Mouse (Mus musculus) CD4-positive, CD25-positive, alpha-beta regulatory T cell, adult 2 months (primary cell): Measurements from ENCODE around the gene Gm45902.

ENCODE experiments used
- DNase-seq: peaks from one replicate; pipeline ENCODE4 v3.0.0-alpha.2; 2012; ENCODE audit warnings: low read depth, low spot score

The Gm45902 gene

GRCm38 (mm10) chr2:3512552-3513454, at the start of gene Gm45902, which contains the start of the genes Hspa14 and Cdnf:
TSS of gene Gm45902 (minus strand) at chr2:3512790.
TSS of gene Hspa14 (minus strand) at chr2:3512814.
TSS of gene Cdnf (plus strand) at chr2:3513030.
- peak; percentile 98 for DNase-seq

- DNase-seq, result peak; percentile 86
Observed at GRCm38 (mm10) chr2:3546588-3546987, 34.0 kb upstream of the Gm45902 start.

GRCm38 (mm10) chr2:3546055-3546454, 33.5 kb upstream of the Gm45902 start:
- DNase-seq, result no peak

- no peak for DNase-seq
Observed at GRCm38 (mm10) chr2:3541307-3542079, 28.9 kb upstream of the Gm45902 start.

- no peak for DNase-seq
Observed at GRCm38 (mm10) chr2:3526288-3526687, 13.7 kb upstream of the Gm45902 start.

- no peak for DNase-seq
Observed at GRCm38 (mm10) chr2:3522558-3522957, 10.0 kb upstream of the Gm45902 start.

- peak; percentile 62 for DNase-seq
Observed at GRCm38 (mm10) chr2:3512076-3512475, 514 bp downstream of the Gm45902 start.

GRCm38 (mm10) chr2:3500886-3501285, 11.7 kb downstream of the Gm45902 start:
- DNase-seq, result no peak

GRCm38 (mm10) chr2:3499543-3499942, 13.0 kb downstream of the Gm45902 start:
- no peak for DNase-seq

- no peak for DNase-seq
Observed at GRCm38 (mm10) chr2:3493833-3494409, 18.7 kb downstream of the Gm45902 start.

GRCm38 (mm10) chr2:3489816-3490215, 22.8 kb downstream of the Gm45902 start:
- DNase-seq, result no peak

GRCm38 (mm10) chr2:3480239-3480638, 32.4 kb downstream of the Gm45902 start:
- peak; percentile 14 for DNase-seq

GRCm38 (mm10) chr2:3475746-3476251, 36.8 kb downstream of the Gm45902 start:
- peak; percentile 31 for DNase-seq

- peak; percentile 98 for DNase-seq
Observed at GRCm38 (mm10) chr2:3474861-3475283, 37.7 kb downstream of the Gm45902 start, which contains the start of gene Suv39h2. TSS of gene Suv39h2 (minus strand) at chr2:3475031.

GRCm38 (mm10) chr2:3474361-3474805, 38.2 kb downstream of the Gm45902 start:
- peak; percentile 82 for DNase-seq

GRCm38 (mm10) chr2:3473891-3474290, 38.7 kb downstream of the Gm45902 start:
- peak; percentile 50 for DNase-seq

- peak; percentile 7 for DNase-seq
Observed at GRCm38 (mm10) chr2:3456590-3456989, 56.0 kb downstream of the Gm45902 start.
